Mouse (Mus musculus): Measurements from ENCODE around the gene Gabbr2.

- no peak for TF ChIP-seq CTCF (IDR thresholded peaks at IDR 0.05; ENCODE audit: insufficient read depth, low read length)
- TF ChIP-seq POLR2A (IDR thresholded peaks at IDR 0.05; ENCODE audit: borderline replicate concordance, extremely low read depth, low read depth, low read length) = no peak
Observed at GRCm38 (mm10) chr4:46988824-46989223, 2.8 kb downstream of the Gabbr2 start.
